Mouse (Mus musculus): ENCODE results near the gene Nelfa. TPM values are rescaled to one million over a fixed set of nuclear protein-coding genes. Genes with fewer than 3 reads are reported as not detected.

Gene Nelfa
- 19.2 and 22.0 TPM in 2 replicates for polyA plus RNA-seq (2011; ENCODE audit: insufficient read length, low read depth, missing spikeins)

GRCm38 (mm10) chr5:33936120-33936707 lies at the start of gene Nelfa:
Gene Nelfa, minus strand, starts transcription at chr5:33936413.
- Histone ChIP-seq H3K4me3 (ENCODE audit: insufficient read depth, low read length) (peak within 1 kb of the TSS; percentile 71), H3K27ac (ENCODE audit: insufficient read depth, low read length) (peak within 1 kb of the TSS; percentile 80), H3K4me1 (ENCODE audit: control insufficient read depth, insufficient read depth, low read length) (peaks cover 2% of the 10 kb centered on the region)
- TF ChIP-seq CTCF (IDR thresholded peaks at IDR 0.05; ENCODE audit: borderline replicate concordance, insufficient read depth, low read length) (no peak), POLR2A (IDR thresholded peaks at IDR 0.05; ENCODE audit: low read depth, low read length) (peak; percentile 96)

GRCm38 (mm10) chr5:33983309-33984121 lies 47.3 kb upstream of the Nelfa start, which contains the start of gene Gm1673:
Gene Gm1673, plus strand, starts transcription at chr5:33983433.
- Histone ChIP-seq H3K4me1 (ENCODE audit: control insufficient read depth, insufficient read depth, low read length) (0 out of 2 replicates have a peak, but pooled peaks cover 3% of the 10 kb centered on the region), H3K4me3 (ENCODE audit: insufficient read depth, low read length) (peak within 1 kb of the TSS; percentile 73), H3K27ac (ENCODE audit: insufficient read depth, low read length) (peak within 1 kb of the TSS; percentile 28; the same call in 1 of the 2 replicates)
- TF ChIP-seq CTCF (IDR thresholded peaks at IDR 0.05; ENCODE audit: borderline replicate concordance, insufficient read depth, low read length) (0 out of 2 replicates have a peak, but pooled peaks have one; percentile 0), POLR2A (IDR thresholded peaks at IDR 0.05; ENCODE audit: low read depth, low read length) (peak; percentile 71)

- Histone ChIP-seq H3K4me1 (ENCODE audit: control insufficient read depth, insufficient read depth, low read length) (0 out of 2 replicates have a peak, but pooled peaks cover 3% of the 10 kb centered on the region), H3K4me3 (ENCODE audit: insufficient read depth, low read length) (peak overlapping the region; percentile 73), H3K27ac (ENCODE audit: insufficient read depth, low read length) (peak overlapping the region; percentile 28; the same call in 1 of the 2 replicates)
- TF ChIP-seq POLR2A (IDR thresholded peaks at IDR 0.05; ENCODE audit: low read depth, low read length) (no peak), CTCF (IDR thresholded peaks at IDR 0.05; ENCODE audit: borderline replicate concordance, insufficient read depth, low read length) (no peak)
Observed at GRCm38 (mm10) chr5:33982731-33983259, 46.6 kb upstream of the Nelfa start.

- H3K4me3 ChIP-seq (ENCODE audit: insufficient read depth, low read length) = no peak overlapping the region
- TF ChIP-seq POLR2A (IDR thresholded peaks at IDR 0.05; ENCODE audit: low read depth, low read length) (no peak), CTCF (IDR thresholded peaks at IDR 0.05; ENCODE audit: borderline replicate concordance, insufficient read depth, low read length) (no peak)
- H3K27ac ChIP-seq (ENCODE audit: insufficient read depth, low read length) = no peak overlapping the region
- no peaks in the 10 kb centered on the region for H3K4me1 ChIP-seq (ENCODE audit: control insufficient read depth, insufficient read depth, low read length)
Observed at GRCm38 (mm10) chr5:33976267-33976666, 40.1 kb upstream of the Nelfa start.

GRCm38 (mm10) chr5:33974736-33975135 lies 38.5 kb upstream of the Nelfa start:
- TF ChIP-seq POLR2A (IDR thresholded peaks at IDR 0.05; ENCODE audit: low read depth, low read length) = no peak
- no peak for TF ChIP-seq CTCF (IDR thresholded peaks at IDR 0.05; ENCODE audit: borderline replicate concordance, insufficient read depth, low read length)
- Histone ChIP-seq H3K4me3 (ENCODE audit: insufficient read depth, low read length) (no peak overlapping the region), H3K4me1 (ENCODE audit: control insufficient read depth, insufficient read depth, low read length) (no peaks in the 10 kb centered on the region), H3K27ac (ENCODE audit: insufficient read depth, low read length) (no peak overlapping the region)

GRCm38 (mm10) chr5:33959382-33959781 lies 23.2 kb upstream of the Nelfa start:
- H3K4me1 ChIP-seq (ENCODE audit: control insufficient read depth, insufficient read depth, low read length) = peaks cover 8% of the 10 kb centered on the region; the same call in 1 of the 2 replicates
- no peak overlapping the region for H3K4me3 ChIP-seq (ENCODE audit: insufficient read depth, low read length)
- no peak for TF ChIP-seq CTCF (IDR thresholded peaks at IDR 0.05; ENCODE audit: borderline replicate concordance, insufficient read depth, low read length)
- no peak for TF ChIP-seq POLR2A (IDR thresholded peaks at IDR 0.05; ENCODE audit: low read depth, low read length)
- no peak overlapping the region for H3K27ac ChIP-seq (ENCODE audit: insufficient read depth, low read length)

- Histone ChIP-seq H3K27ac (ENCODE audit: insufficient read depth, low read length) (peak overlapping the region; percentile 89), H3K4me3 (ENCODE audit: insufficient read depth, low read length) (no peak overlapping the region), H3K4me1 (ENCODE audit: control insufficient read depth, insufficient read depth, low read length) (peaks cover 8% of the 10 kb centered on the region; the same call in 1 of the 2 replicates)
- no peak for TF ChIP-seq POLR2A (IDR thresholded peaks at IDR 0.05; ENCODE audit: low read depth, low read length)
- no peak for TF ChIP-seq CTCF (IDR thresholded peaks at IDR 0.05; ENCODE audit: borderline replicate concordance, insufficient read depth, low read length)
Observed at GRCm38 (mm10) chr5:33955868-33956267, 19.7 kb upstream of the Nelfa start.

GRCm38 (mm10) chr5:33954354-33954753 lies 18.1 kb upstream of the Nelfa start:
- peaks cover 8% of the 10 kb centered on the region; the same call in 1 of the 2 replicates for H3K4me1 ChIP-seq (ENCODE audit: control insufficient read depth, insufficient read depth, low read length)
- H3K4me3 ChIP-seq (ENCODE audit: insufficient read depth, low read length) = no peak overlapping the region
- TF ChIP-seq CTCF (IDR thresholded peaks at IDR 0.05; ENCODE audit: borderline replicate concordance, insufficient read depth, low read length) = peak; percentile 72
- TF ChIP-seq POLR2A (IDR thresholded peaks at IDR 0.05; ENCODE audit: low read depth, low read length) = no peak
- no peak overlapping the region for H3K27ac ChIP-seq (ENCODE audit: insufficient read depth, low read length)

GRCm38 (mm10) chr5:33953471-33954185 lies 17.4 kb upstream of the Nelfa start:
- peaks cover 8% of the 10 kb centered on the region; the same call in 1 of the 2 replicates for H3K4me1 ChIP-seq (ENCODE audit: control insufficient read depth, insufficient read depth, low read length)
- TF ChIP-seq CTCF (IDR thresholded peaks at IDR 0.05; ENCODE audit: borderline replicate concordance, insufficient read depth, low read length) (no peak), POLR2A (IDR thresholded peaks at IDR 0.05; ENCODE audit: low read depth, low read length) (no peak)
- no peak overlapping the region for H3K27ac ChIP-seq (ENCODE audit: insufficient read depth, low read length)
- no peak overlapping the region for H3K4me3 ChIP-seq (ENCODE audit: insufficient read depth, low read length)

Measured in embryonic fibroblast, embryonic 13.5 days (primary cell).